Mouse (Mus musculus) liver, embryonic 14.5 days (tissue): ENCODE results near the gene Fgfr2.

ENCODE experiments used
- CTCF ChIP-seq: IDR thresholded peaks from 2 replicates; pipeline ENCODE4 v1.5.1; 2016; ENCODE audit warnings: antibody characterized with exemption, low read depth, control low read depth
- EP300 ChIP-seq: IDR thresholded peaks from 2 replicates; pipeline ENCODE4 v1.6.1; 2016; ENCODE audit warnings: antibody characterized with exemption, low read depth

GRCm38 (mm10) chr7:130621953-130622352, 2501.2 kb downstream of the Fgfr2 start:
- no peak for TF ChIP-seq EP300
- TF ChIP-seq CTCF, result no peak
